Comparison of ENCODE assay signal across 12 mouse cellular contexts in genomic region chr10:60077226-60077625, GRCm38 (mm10).
"Had no signal": no experiment of that assay in that cellular context is flagged by ENCODE, and none has a peak within 500 bp of the region (broad histone marks: within the 10 kb centered on the region; RNA-seq: fewer than 3 reads in every experiment).

No protein-coding gene starts in this region.

- H3K9ac ChIP-seq: midbrain, embryonic 12.5 days had no signal

- H3K27me3 ChIP-seq: midbrain, embryonic 12.5 days had no signal

- H3K4me3 ChIP-seq: midbrain, embryonic 12.5 days had no signal

- H3K36me3 ChIP-seq: midbrain, embryonic 12.5 days had no signal

- H3K27ac ChIP-seq: kidney, postnatal 0 days; midbrain, embryonic 12.5 days had no signal

- H3K4me2 ChIP-seq: midbrain, embryonic 12.5 days had no signal

- ATAC-seq: intestine, embryonic 16.5 days; lung, postnatal 0 days; midbrain, embryonic 16.5 days had no signal

- H3K9me3 ChIP-seq: midbrain, embryonic 12.5 days had no signal

- DNase-seq: kidney, adult 8-10 months; kidney, postnatal 36 days; left cerebral cortex, postnatal 4 days; lung, adult 2 months; lung, postnatal 4 days; right cerebral cortex, postnatal 25 days; thymus, postnatal 36 days had no signal
